Mouse (Mus musculus) embryonic facial prominence, embryonic 11.5 days (tissue): ENCODE data around the gene Col18a1. TPM values are rescaled to one million over a fixed set of nuclear protein-coding genes. Genes with fewer than 3 reads are reported as not detected.

Experiments used
- ATAC-seq: fragments of 200-750 bp; cut with Nextera tagmentation; replicated peaks from 2 replicates; pipeline ENCODE4 v1.8.0; 2017; ENCODE audit warnings: low read depth; ENCODE audit not compliant: insufficient number of reproducible peaks, low FRiP score, low TSS enrichment
- DNase-seq: peaks from one replicate; pipeline ENCODE4 v3.0.0-alpha.2; 2015; ENCODE audit warnings: low spot score
- H3K27ac ChIP-seq: fragments of 300-500 bp; sonication (generic); replicated peaks from 2 replicates; pipeline ENCODE4 v1.5.1; 2014; ENCODE audit warnings: mild to moderate bottlenecking, low read depth, low read length, control low read depth
- H3K27me3 ChIP-seq: fragments of 300-500 bp; sonication (generic); 2 replicates; pipeline ENCODE4 v1.6.1; 2014; ENCODE audit warnings: mild to moderate bottlenecking, low read length, moderate library complexity, mixed read lengths; ENCODE audit not compliant: control insufficient read depth, insufficient read depth
- H3K36me3 ChIP-seq: fragments of 300-500 bp; sonication (generic); replicated peaks from 2 replicates; pipeline ENCODE4 v1.6.1; 2014; ENCODE audit warnings: low read depth, mild to moderate bottlenecking, low read length, moderate library complexity, mixed read lengths; ENCODE audit not compliant: control insufficient read depth, insufficient read depth
- H3K4me1 ChIP-seq: fragments of 300-500 bp; sonication (generic); 2 replicates; pipeline ENCODE4 v1.6.1; 2014; ENCODE audit warnings: low read length, mixed read lengths; ENCODE audit not compliant: control insufficient read depth, insufficient read depth
- H3K4me2 ChIP-seq: fragments of 300-500 bp; sonication (generic); 2 replicates; pipeline ENCODE4 v1.6.1; 2014; ENCODE audit warnings: low read depth, mild to moderate bottlenecking, control low read depth, low read length, moderate library complexity
- H3K4me3 ChIP-seq: fragments of 300-500 bp; sonication (generic); 2 replicates; pipeline ENCODE4 v1.5.1; 2014; ENCODE audit warnings: low read depth, low read length, control low read depth
- H3K9ac ChIP-seq: fragments of 300-500 bp; sonication (generic); replicated peaks from 2 replicates; pipeline ENCODE4 v1.6.1; 2014; ENCODE audit warnings: mild to moderate bottlenecking, control low read depth, low read length
- H3K9me3 ChIP-seq: fragments of 300-500 bp; sonication (generic); replicated peaks from 2 replicates; pipeline ENCODE4 v1.6.1; 2016; ENCODE audit warnings: mild to moderate bottlenecking, low read length, inconsistent platforms, mixed read lengths; ENCODE audit not compliant: control insufficient read depth
- WGBS: fragments of 180-500 bp; shearing (Covaris S2); extraction: QIAGEN DNeasy Blood & Tissue Kit; methylation state at CpG from one replicate; pipeline ENCODE4 v1.1.7; 2014; 5-methylcytosine and 5-hydroxymethylcytosine counted together
- polyA plus RNA-seq: library from polyadenylated mRNA; unstranded; fragments of >200 nt; fragmentation: Nextera tagmentation; extraction: Ambion mirVana; gene quantifications from 2 replicates; pipeline ENCODE4 v1.2.1, GENCODE M21; 2014

Col18a1 gene
- polyA plus RNA-seq, 1 experiment from 2014 or later: 55.5 TPM

DNA sequence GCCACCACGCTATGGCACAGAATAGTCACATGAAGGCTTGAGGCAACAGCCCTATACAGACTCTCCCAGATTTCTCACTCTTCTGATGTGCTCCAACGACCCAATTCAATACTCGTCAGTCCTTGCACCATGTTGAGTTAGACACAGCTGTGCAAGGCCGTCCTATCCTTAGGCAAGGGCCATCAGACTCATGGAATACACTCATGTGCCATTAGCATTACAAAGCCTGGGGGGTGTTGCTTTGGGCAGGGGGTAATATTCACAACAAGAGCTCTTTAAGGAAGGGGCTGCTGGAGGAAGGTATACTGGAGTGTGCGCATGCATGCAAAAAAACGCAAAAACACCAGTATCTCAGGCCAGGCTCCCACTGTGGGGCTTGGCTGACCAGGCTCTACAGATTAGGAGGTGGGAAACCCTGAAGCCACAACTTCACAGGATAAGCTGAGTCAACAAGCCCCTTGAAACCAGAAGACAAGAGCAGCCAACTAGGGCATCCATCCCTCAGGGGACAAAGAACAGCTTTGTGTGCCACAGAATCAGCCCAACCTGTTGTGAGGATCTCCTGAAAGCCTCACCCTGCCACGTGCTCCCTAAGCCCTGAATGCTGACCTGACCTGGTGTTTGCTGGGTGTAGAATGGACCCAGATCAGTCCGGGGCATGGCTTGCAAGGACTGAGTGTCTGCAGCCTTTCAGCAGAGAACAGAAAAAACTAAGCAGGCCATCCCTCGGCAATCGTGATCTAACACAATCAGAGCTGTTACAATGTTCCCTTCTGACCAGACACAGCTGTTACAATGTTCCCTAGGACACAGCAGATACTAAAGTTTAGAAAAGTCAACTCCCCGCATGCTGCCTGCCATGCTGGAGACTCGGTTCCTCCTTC, 69.1 kb downstream of the Col18a1 start:
- Histone ChIP-seq H3K4me3 (no peak overlapping the region), H3K4me2 (no peak overlapping the region), H3K9me3 (no peaks in the 10 kb centered on the region), H3K4me1 (no peaks in the 10 kb centered on the region), H3K27me3 (no peaks in the 10 kb centered on the region), H3K36me3 (no peaks in the 10 kb centered on the region), H3K9ac (no peak overlapping the region), H3K27ac (no peak overlapping the region)
- WGBS: 66% methylated on average over 12 of the region's 12 CpGs
- no peak for DNase-seq
- no peak for ATAC-seq

DNA sequence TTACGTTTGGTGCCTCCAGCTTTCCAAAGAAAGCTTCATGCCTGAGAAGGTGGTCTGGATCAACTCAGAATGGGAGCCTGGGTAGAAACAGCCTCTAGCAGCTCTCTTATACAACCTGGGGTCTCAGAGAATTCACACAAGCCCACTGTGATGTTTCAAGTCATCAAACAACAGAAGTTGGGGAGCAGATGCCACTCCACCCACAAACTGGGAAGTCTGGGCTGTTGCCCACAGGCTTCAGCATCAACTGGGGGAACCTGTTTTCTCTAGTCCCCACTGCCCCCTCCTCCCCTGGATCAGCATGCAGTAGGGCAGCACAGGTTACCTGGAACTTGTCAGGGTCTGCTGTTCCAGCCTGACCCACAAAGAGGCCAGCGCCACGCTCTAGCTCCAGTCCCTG, 70.7 kb downstream of the Col18a1 start:
- no peaks in the 10 kb centered on the region for H3K9me3 ChIP-seq
- DNase-seq (no peak), ATAC-seq (no peak)
- no peaks in the 10 kb centered on the region for H3K27me3 ChIP-seq
- no peak overlapping the region for H3K4me3 ChIP-seq
- no peak overlapping the region for H3K27ac ChIP-seq
- H3K36me3 ChIP-seq: no peaks in the 10 kb centered on the region
- no peak overlapping the region for H3K4me2 ChIP-seq
- 91% methylated on average over 3 of the region's 3 CpGs for WGBS
- H3K4me1 ChIP-seq: no peaks in the 10 kb centered on the region
- H3K9ac ChIP-seq: no peak overlapping the region

DNA sequence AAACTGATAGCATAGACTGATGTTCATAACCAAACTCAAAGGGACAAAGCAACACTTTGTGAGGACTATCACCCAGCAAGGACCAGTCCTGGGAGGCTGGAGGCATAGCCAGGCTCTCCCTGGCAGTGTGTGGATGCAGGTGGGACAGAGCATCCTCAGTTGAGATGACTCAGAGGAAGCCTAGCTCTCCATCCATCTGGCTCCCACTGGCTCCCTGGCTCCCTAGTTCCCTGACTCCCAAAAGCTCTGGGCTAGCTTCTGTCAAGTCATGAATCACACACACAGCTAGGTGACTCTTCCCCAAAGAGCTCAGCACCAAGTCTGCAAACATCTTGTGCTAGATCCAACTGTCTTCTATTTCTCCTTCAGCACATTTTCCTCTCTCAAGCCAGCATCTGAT, 72.5 kb downstream of the Col18a1 start:
- DNase-seq (no peak), ATAC-seq (no peak)
- Histone ChIP-seq H3K4me3 (no peak overlapping the region), H3K4me2 (no peak overlapping the region), H3K4me1 (no peaks in the 10 kb centered on the region), H3K9me3 (no peaks in the 10 kb centered on the region), H3K9ac (no peak overlapping the region), H3K27ac (no peak overlapping the region), H3K36me3 (no peaks in the 10 kb centered on the region), H3K27me3 (no peaks in the 10 kb centered on the region)

DNA sequence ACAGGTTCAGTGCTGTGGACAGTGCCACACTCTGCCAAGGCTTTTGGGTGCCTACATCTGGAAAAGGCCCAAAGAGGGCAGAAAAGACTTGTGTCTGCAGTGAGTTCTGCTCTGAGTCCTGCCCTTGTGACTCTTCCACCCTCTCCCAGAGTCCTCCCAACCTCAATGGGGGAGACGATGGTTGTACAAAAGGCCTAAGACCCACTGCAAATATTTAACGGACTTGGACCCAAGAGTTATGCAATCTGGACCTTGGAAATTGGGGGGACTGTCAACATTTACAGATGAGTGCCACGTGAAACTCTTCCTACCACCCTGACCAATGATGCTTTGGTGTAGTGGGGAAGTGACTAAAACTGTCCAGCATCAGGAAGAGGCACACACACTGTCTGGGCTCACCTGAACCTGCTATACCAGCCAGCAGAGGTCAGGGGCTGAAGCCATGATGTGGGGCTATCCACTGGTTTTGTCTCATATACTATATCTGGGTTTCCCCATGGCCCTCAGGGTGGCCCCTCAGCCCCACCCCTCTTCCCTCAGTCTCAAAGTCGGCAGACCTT, 74.7 kb downstream of the Col18a1 start:
- Histone ChIP-seq H3K9me3 (no peaks in the 10 kb centered on the region), H3K4me3 (no peak overlapping the region), H3K9ac (no peak overlapping the region), H3K27ac (no peak overlapping the region), H3K36me3 (no peaks in the 10 kb centered on the region), H3K4me1 (no peaks in the 10 kb centered on the region), H3K4me2 (no peak overlapping the region), H3K27me3 (no peaks in the 10 kb centered on the region)
- 78% methylated on average over 4 of the region's 4 CpGs for WGBS
- ATAC-seq (no peak), DNase-seq (no peak)

DNA sequence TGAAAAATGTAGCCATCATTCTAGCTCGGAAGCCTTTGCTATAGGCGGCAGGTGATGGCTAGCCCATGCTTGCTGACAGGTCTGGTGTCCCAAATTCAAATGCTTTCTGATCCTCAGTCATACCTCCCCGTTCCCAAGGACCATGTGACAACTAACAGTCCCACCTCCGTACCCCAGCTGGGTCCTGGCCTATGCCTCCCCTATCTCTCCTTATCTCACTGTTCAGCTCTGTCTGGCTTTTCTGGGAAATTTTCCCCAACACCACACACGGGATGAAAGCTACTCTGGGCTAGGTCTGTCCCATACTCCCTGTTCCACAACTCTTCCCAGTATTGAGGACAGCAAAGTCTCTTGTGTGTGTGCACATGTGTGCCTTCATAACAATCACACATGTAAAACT, 76.3 kb downstream of the Col18a1 start:
- H3K9ac ChIP-seq: no peak overlapping the region
- DNase-seq (no peak), ATAC-seq (no peak)
- H3K27ac ChIP-seq: no peak overlapping the region
- no peaks in the 10 kb centered on the region for H3K36me3 ChIP-seq
- no peak overlapping the region for H3K4me2 ChIP-seq
- no peaks in the 10 kb centered on the region for H3K9me3 ChIP-seq
- WGBS: 83% methylated on average over 5 of the region's 5 CpGs
- H3K4me1 ChIP-seq: no peaks in the 10 kb centered on the region
- no peaks in the 10 kb centered on the region for H3K27me3 ChIP-seq
- no peak overlapping the region for H3K4me3 ChIP-seq

DNA sequence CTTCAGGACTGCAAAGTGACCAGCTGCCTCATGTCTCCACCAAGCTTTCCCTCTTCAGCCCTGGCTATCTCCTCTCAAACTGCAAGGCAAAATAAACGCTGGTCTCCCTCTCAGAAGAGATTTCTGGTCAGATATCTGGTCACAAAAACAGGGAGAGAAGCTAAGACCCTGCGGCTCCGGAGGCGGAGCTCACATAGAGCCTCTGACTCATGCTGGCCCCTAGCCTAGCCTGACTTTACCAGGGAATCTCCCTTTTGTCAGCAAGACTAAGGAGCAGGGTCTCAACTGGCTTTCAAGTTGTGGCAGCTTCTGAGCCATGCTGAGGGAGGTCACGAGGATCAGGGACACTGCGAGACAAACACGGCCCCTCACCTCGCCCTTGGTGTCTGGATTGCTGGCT, 77.0 kb downstream of the Col18a1 start:
- no peaks in the 10 kb centered on the region for H3K27me3 ChIP-seq
- H3K27ac ChIP-seq: no peak overlapping the region
- H3K4me3 ChIP-seq: no peak overlapping the region
- DNase-seq (no peak), ATAC-seq (no peak)
- H3K9ac ChIP-seq: no peak overlapping the region
- no peaks in the 10 kb centered on the region for H3K9me3 ChIP-seq
- H3K4me2 ChIP-seq: no peak overlapping the region
- WGBS: 64% methylated on average over 8 of the region's 8 CpGs
- no peaks in the 10 kb centered on the region for H3K4me1 ChIP-seq
- no peaks in the 10 kb centered on the region for H3K36me3 ChIP-seq

DNA sequence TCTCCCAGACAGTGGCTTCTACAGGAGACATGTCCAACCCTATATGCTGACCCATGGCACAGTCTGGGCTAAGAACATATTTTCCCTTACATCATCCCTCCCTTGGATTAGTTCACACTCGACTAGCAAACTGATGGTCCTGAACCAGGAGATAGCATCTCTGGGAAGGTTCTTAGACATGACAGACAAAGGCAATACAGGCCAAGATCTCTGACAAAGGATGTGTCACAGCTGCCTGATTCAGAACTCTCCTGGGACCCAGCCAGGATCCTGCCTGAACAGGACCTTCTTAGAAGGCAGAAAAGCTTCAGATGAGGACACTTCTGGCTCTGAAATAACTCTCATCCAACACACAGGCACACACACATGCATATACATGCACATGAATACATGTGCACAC, 81.8 kb downstream of the Col18a1 start:
- Histone ChIP-seq H3K4me2 (no peak overlapping the region), H3K36me3 (no peaks in the 10 kb centered on the region), H3K4me3 (no peak overlapping the region), H3K27me3 (no peaks in the 10 kb centered on the region), H3K4me1 (no peaks in the 10 kb centered on the region), H3K27ac (no peak overlapping the region), H3K9me3 (no peaks in the 10 kb centered on the region), H3K9ac (no peak overlapping the region)
- ATAC-seq (no peak), DNase-seq (no peak)
- WGBS: 76% methylated on average over 1 of the region's 1 CpGs

DNA sequence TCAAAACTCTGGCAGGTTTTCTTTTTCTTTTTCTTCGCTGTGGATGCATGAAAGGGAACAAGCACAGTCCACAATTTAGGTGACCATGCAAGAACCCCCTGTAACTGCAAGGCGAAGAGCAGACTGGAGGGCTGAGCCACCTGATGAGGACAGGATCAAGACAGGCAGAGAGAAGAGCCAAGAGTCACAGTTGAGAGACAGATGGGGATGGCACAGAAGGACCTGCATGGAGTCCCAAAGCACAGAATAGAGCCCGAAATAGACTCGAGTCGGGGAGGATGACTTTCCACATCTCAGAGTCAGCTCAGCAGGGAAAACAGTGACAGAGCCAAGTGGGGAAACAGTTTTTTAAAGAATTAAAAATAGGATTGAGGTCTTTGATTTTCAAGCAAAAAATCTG, 83.4 kb downstream of the Col18a1 start:
- Histone ChIP-seq H3K27me3 (no peaks in the 10 kb centered on the region), H3K9ac (no peak overlapping the region), H3K4me1 (no peaks in the 10 kb centered on the region), H3K36me3 (no peaks in the 10 kb centered on the region; the same call in 1 of the 2 replicates), H3K9me3 (no peaks in the 10 kb centered on the region), H3K4me3 (no peak overlapping the region), H3K27ac (no peak overlapping the region), H3K4me2 (no peak overlapping the region)
- ATAC-seq: no peak
- no peak for DNase-seq
- 69% methylated on average over 5 of the region's 5 CpGs for WGBS
